Mouse (Mus musculus) retina, embryonic 14.5 days (tissue): Measurements from ENCODE around the gene Arf1.
"Not testable (repeated sequence)": the region's sequence is repeated elsewhere in the genome, so short reads cannot be mapped to it uniquely, and the experiment has no call there.

Experiments used
- DNase-seq: peaks from one replicate; pipeline ENCODE4 v3.0.0-alpha.2; 2015; ENCODE audit warnings: low spot score

Arf1 gene

GRCm38 (mm10) chr11:59226251-59226650 is 1.8 kb downstream of the Arf1 start:
- no peak for DNase-seq

- no peak for DNase-seq
Observed at GRCm38 (mm10) chr11:59225167-59225566, 2.9 kb downstream of the Arf1 start.

GRCm38 (mm10) chr11:59224470-59224869 is 3.6 kb downstream of the Arf1 start:
- DNase-seq: no peak

GRCm38 (mm10) chr11:59224025-59224424 is 4.0 kb downstream of the Arf1 start:
- DNase-seq: no peak

GRCm38 (mm10) chr11:59222306-59222705 is 5.8 kb downstream of the Arf1 start:
- DNase-seq: no peak

DNA sequence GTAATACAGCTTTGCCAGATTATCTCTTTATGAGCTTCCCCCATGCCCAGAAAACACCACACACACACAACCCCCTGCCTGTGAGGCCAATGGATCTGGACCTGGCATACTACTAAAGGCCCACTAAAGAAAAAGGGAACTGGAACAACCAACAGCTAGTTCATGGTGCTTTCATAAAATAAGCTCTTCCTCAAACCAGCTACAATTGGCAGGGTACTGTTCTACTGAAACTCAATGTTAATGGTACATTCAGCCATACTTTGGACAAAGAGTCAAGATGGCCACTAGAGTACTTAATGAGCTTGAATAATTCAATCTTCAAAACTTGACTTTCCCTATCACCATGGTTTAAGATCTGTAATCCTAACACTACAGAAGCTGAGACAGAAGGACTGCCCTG is 6.5 kb downstream of the Arf1 start:
- no peak for DNase-seq

- DNase-seq: peak; percentile 28
Observed at GRCm38 (mm10) chr11:59219064-59219463, 9.0 kb downstream of the Arf1 start.

DNA sequence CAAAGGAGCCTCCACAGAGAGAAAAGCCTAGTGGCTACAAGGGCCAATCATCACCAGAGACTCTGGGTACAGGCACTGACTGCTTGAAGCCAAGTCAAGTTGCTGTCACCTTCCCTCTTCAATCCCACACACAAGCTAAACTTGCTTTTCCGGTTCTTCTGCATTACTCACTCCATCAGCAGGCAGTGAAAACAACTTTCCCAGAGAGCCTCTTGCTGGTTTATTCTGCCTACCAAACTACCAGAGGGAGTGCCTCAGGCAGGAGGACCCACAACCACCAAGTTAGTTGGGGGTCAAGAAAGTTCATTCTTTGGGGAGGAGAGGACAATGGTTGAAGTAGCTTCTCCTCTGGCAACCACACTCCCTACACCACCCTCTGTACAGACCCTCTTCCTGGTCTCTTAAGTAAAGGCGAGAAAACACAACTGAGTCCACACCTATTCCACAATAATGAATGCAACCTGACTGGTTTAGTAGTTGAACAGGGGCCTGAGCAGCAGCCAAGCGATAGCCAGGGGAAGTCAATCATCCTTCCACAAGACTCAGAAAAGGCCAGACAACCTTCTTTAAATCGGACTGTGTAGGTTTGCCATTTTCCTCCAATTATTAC is 9.6 kb downstream of the Arf1 start:
- DNase-seq: no peak

GRCm38 (mm10) chr11:59216955-59217354 is 11.1 kb downstream of the Arf1 start:
- DNase-seq: no peak

DNA sequence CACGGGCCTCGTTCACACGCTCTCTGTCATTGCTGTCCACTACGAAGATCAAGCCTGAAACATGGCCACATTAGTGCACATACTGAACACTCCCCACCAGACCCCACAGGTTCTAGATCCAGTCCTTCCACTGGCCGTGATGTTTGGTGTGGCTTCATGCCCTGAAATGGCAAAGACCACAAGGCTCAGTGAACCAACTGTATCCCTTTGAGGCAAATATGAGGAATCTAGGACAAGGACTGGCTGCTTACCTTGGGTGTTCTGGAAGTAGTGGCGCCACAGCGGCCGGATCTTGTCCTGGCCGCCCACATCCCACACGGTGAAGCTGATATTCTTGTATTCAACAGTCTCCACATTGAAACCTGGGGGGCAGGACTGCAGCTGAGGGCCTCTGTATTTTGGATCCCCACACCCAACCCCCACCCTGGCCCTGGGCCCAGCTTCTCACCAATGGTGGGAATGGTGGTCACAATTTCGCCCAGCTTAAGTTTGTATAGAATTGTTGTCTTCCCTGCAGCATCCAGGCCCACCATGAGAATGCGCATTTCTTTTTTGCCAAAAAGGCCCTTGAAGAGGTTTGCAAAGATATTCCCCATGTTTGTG is 15.1 kb downstream of the Arf1 start:
- no peak for DNase-seq

DNA sequence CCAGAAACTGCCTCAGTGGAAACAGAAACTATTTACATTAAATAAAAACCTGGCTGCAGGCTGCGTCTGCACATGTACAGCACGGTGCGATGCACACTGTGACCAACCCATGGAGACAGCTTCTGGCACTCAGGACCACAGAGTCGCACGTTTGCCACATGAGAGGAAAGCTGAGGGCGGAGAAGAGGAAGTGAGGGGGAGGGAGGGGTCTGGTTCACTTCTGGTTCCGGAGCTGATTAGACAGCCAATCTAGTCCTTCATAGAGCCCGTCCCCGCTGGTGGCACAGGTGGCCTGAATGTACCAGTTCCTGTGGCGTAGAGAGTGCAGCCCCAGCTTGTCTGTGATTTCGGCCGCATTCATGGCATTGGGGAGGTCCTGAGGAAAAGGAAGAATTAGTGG is 15.8 kb downstream of the Arf1 start:
- DNase-seq: not testable (repeated sequence)

GRCm38 (mm10) chr11:59211561-59211960 is 16.5 kb downstream of the Arf1 start:
- DNase-seq: not testable (repeated sequence)

DNA sequence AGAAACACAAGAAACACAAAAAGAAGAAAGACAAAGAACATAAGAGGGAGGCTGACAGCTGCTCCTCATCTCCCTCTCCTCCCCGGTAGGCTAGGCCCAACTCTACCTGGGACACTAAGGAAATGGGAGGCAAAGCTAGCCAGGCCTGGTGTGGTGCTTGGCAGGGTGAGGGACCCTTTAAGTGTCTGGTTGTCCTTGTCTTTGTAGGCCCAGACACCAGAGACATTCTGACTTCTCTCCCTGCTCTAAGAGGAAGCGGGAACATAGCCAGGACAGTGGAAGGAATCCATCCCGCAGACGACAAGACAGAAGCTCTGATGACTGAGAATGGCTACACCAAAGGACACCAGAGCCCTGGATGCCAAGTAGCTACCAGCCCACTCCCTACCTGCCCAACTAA is 18.1 kb downstream of the Arf1 start:
- DNase-seq: no peak

- DNase-seq: no peak
Observed at GRCm38 (mm10) chr11:59209580-59209979, 18.5 kb downstream of the Arf1 start.

- peak; percentile 75 for DNase-seq
Observed at GRCm38 (mm10) chr11:59209003-59209441, 19.0 kb downstream of the Arf1 start.

DNA sequence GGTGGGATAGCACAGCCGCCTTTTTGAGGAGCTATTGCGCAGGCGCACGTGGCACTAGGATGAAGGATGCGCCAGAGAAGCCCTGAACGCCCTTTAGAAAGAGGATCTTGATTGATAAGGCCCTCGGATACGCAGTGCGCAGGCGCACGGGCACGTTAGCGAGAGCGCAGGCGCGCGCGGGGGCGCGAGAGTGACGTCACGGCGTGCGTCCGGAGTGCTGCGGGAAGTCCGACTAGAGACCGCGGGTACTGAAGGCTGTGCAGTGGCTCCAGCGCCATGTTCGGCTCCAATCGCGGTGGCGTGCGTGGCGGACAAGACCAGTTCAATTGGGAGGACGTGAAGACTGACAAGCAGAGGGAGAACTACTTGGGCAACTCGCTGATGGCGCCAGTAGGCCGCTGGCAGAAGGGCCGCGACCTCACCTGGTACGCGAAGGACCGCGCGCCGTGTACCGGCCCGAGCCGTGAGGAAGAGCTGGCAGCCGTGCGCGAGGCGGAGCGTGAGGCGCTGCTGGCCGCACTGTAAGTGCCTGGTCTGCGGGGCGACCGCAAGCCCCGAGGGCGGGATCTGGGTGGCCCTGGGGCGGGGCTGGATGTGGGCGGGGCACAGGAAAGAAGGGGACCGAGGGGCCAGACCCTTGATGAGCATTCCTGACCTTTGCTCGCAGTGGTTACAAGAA is 19.8 kb downstream of the Arf1 start, which contains the start of gene 2310033P09Rik:
Gene 2310033P09Rik, plus strand, starts transcription at position 169 of the 679 bp plus-strand sequence.
- peak; percentile 93 for DNase-seq

DNA sequence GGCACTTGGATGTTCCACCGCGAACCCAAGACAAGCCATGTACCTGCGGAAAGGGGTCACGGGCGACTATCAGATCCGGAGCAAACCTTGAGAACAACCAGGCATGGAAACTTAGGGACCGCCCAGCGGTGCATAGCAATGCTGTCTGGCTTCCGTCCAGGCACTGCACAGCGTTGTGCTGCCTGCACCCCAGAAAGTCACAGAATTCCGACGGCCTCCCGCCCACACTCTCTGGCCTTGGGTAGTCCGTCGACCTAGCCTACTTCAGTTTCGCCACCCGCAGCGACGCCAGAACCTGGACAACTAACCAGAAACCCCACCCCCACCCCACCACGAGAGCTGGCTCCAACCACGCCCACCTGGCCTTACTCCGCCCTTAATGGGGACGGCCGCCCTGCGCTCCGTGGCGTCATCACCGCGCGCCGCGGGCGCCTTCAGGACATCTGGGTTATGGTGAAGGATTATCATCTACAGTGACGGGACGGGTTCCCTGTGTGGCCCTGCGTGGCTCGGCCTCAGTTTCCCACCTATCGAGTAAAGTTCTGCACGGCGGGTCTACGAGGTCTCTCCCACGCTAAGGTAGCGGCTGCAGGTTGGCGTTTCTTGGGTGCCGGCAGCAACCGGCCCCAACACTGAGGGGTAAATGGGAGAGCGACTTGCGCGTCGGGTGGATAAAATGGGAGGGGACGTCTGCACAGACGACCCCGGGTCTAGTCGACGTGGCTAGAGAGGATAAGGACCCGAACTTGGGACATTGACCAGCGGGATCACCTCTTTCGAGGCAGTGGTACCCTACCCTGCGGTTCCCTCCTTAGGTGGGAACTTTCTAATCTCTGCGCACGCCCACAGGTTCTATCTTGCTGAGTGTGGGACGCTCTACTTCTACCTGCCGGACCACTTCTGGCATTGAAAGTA is 25.7 kb downstream of the Arf1 start, which contains the start of gene Mrpl55:
Gene Mrpl55, plus strand, starts transcription at position 406 of the 915 bp plus-strand sequence.
- DNase-seq: peak; percentile 92

DNA sequence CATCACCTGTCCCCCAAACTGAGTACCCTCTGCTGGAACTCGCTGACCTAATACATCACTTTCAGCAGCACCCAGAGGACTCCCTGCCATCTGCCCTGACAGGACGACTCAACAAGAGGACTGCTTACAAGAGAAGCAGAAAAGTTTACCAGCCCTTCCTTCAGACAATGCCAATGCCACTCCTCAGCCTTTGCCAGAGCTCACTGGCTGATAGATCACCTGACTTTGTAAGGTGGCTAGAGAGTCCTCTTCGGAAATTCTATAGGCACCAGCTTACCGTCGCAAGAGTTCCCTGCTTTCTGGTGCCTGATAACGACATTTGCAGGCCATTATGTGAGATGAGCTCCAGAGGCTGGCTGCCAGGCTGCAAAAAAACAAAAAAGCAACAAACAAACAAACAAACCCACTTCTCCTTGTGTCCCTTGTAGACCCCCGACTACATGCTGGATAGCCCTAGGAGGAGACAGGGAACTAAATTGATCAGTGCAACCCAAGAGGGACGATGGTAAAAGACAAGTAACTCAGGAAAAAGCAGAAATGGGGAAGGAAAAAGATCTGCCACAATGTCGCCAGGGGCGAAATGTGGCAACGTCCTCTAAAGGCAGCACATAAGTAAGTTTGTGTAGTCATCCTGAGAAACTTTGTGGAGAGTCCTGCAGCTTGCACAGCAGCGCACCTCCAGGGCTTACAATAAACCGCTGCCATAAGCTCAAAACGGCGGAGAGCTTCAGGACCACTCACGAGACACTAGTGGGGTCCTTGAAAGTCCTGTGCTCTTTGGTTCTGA is 26.7 kb downstream of the Arf1 start:
- DNase-seq: no peak

GRCm38 (mm10) chr11:59196230-59196629 is 31.8 kb downstream of the Arf1 start:
- no peak for DNase-seq

- DNase-seq: peak; percentile 77
Observed at GRCm38 (mm10) chr11:59192059-59192386, 36.0 kb downstream of the Arf1 start, which contains the start of gene Guk1. TSS of gene Guk1 (minus strand) at chr11:59192212.
